Mouse (Mus musculus) liver, embryonic 12.5 days (tissue): ENCODE results near the gene Cbx7. TPM values are rescaled to one million over a fixed set of nuclear protein-coding genes. Genes with fewer than 3 reads are reported as not detected.
"Not testable (repeated sequence)": the region's sequence is repeated elsewhere in the genome, so short reads cannot be mapped to it uniquely, and the experiment has no call there.

Experiments
- ATAC-seq: fragments of 200-750 bp; cut with Nextera tagmentation; 2 replicates; pipeline ENCODE4 v1.8.0; 2017; ENCODE audit warnings: moderate number of reproducible peaks, mild to moderate bottlenecking, moderate library complexity
- H3K27ac ChIP-seq: fragments of 300-500 bp; sonication (generic); 2 replicates; pipeline ENCODE4 v1.5.1; 2016; ENCODE audit warnings: mild to moderate bottlenecking
- H3K27me3 ChIP-seq: fragments of 300-500 bp; sonication (generic); replicated peaks from 2 replicates; pipeline ENCODE4 v1.6.1; 2016; ENCODE audit warnings: mild to moderate bottlenecking, moderate library complexity
- H3K36me3 ChIP-seq: fragments of 300-500 bp; sonication (generic); 2 replicates; pipeline ENCODE4 v1.6.1; 2016; ENCODE audit warnings: mild to moderate bottlenecking, moderate library complexity
- H3K4me1 ChIP-seq: fragments of 300-500 bp; sonication (generic); 2 replicates; pipeline ENCODE4 v1.6.1; 2016
- H3K4me2 ChIP-seq: fragments of 300-500 bp; sonication (generic); 2 replicates; pipeline ENCODE4 v1.6.1; 2016; ENCODE audit warnings: mild to moderate bottlenecking, moderate library complexity
- H3K4me3 ChIP-seq: fragments of 300-500 bp; sonication (generic); 2 replicates; pipeline ENCODE4 v1.5.1; 2016; ENCODE audit warnings: mild to moderate bottlenecking, moderate library complexity
- H3K9ac ChIP-seq: fragments of 300-500 bp; sonication (generic); 2 replicates; pipeline ENCODE4 v1.6.1; 2016; ENCODE audit warnings: mild to moderate bottlenecking, moderate library complexity
- H3K9me3 ChIP-seq: fragments of 300-500 bp; sonication (generic); replicated peaks from 2 replicates; pipeline ENCODE4 v1.6.1; 2016; ENCODE audit warnings: mild to moderate bottlenecking, moderate library complexity
- WGBS: fragments of 180-500 bp; shearing (Covaris S2); methylation state at CpG from one replicate; pipeline ENCODE4 v1.1.7; 2016; ENCODE audit not compliant: insufficient replicate concordance; 5-methylcytosine and 5-hydroxymethylcytosine counted together
- polyA plus RNA-seq: library from polyadenylated mRNA; unstranded; fragments of >200 nt; fragmentation: Nextera tagmentation; extraction: Ambion mirVana; gene quantifications from 2 replicates; pipeline ENCODE4 v1.2.1, GENCODE M21; 2016

Gene Cbx7
- polyA plus RNA-seq, 1 experiment from 2014 or later = 2.0 TPM

- H3K27ac ChIP-seq = peak overlapping the region; percentile 12; the same call in 1 of the 2 replicates
- no peak for ATAC-seq
- peaks cover 19% of the 10 kb centered on the region for H3K4me1 ChIP-seq
- H3K36me3 ChIP-seq = peaks cover 79% of the 10 kb centered on the region
- H3K9me3 ChIP-seq = no peaks in the 10 kb centered on the region
- no peak overlapping the region for H3K9ac ChIP-seq
- 72% methylated on average over 6 of the region's 6 CpGs for WGBS
- no peak overlapping the region for H3K4me3 ChIP-seq
- no peak overlapping the region for H3K4me2 ChIP-seq
- no peaks in the 10 kb centered on the region for H3K27me3 ChIP-seq
These were observed 71.0 kb downstream of the Cbx7 start for GRCm38 (mm10) chr15:79899828-79900510.

DNA sequence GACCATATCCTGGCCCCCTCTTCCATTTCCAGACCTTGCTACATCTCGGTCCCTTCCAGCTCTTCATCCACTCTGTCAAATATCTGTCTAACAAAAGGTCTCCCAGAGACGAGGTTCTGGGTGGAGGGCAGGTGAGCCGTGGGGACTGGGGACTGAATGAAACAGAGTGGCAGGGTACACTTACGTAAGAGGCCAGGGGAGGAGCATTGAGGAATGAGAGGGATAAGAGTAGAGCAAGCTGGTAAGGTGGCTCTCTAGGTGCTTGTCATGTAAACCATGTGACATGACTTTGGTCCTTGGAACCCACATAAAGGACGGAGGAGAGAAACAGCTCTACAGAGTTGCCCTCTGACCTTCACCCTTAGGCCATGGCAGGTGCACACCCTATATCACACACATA lies 71.9 kb downstream of the Cbx7 start:
- ATAC-seq = no peak
- no peak overlapping the region for H3K27ac ChIP-seq
- H3K4me2 ChIP-seq = no peak overlapping the region
- WGBS = 81% methylated on average over 5 of the region's 5 CpGs
- no peak overlapping the region for H3K4me3 ChIP-seq
- no peak overlapping the region for H3K9ac ChIP-seq
- peaks cover 71% of the 10 kb centered on the region for H3K36me3 ChIP-seq
- H3K9me3 ChIP-seq = no peaks in the 10 kb centered on the region
- H3K4me1 ChIP-seq = peaks cover 29% of the 10 kb centered on the region
- H3K27me3 ChIP-seq = no peaks in the 10 kb centered on the region

DNA sequence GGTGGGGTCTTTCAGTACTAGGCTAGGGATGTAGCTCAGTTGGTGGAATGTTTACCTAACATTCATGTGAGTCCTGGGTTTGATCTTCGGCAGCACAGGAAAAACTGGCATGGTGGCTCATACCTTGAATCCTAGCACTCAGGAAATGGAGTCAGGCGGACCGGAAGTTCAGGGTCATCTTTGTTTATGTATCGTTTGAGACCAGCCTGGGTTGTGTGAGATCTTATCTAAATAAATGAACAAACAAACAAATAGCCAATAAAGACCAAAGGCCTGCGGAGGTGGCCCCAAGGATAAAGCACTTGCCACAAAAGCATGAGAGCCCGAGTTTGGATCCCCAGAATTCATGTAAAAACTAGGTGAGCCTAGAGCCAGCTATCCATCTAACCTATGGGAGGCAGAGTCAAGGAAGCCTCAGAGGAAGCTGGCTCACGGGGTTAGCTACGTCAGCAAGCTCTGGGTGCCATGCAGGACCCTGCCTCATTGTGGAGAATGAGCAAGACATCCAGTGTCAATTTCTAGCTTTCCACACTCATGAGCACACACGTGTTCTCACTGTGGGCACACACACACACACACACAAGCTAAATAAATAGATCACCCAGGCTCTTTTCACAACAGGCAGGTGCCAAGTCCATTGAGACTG lies 74.7 kb downstream of the Cbx7 start:
- WGBS = 71% methylated on average over 9 of the region's 9 CpGs

DNA sequence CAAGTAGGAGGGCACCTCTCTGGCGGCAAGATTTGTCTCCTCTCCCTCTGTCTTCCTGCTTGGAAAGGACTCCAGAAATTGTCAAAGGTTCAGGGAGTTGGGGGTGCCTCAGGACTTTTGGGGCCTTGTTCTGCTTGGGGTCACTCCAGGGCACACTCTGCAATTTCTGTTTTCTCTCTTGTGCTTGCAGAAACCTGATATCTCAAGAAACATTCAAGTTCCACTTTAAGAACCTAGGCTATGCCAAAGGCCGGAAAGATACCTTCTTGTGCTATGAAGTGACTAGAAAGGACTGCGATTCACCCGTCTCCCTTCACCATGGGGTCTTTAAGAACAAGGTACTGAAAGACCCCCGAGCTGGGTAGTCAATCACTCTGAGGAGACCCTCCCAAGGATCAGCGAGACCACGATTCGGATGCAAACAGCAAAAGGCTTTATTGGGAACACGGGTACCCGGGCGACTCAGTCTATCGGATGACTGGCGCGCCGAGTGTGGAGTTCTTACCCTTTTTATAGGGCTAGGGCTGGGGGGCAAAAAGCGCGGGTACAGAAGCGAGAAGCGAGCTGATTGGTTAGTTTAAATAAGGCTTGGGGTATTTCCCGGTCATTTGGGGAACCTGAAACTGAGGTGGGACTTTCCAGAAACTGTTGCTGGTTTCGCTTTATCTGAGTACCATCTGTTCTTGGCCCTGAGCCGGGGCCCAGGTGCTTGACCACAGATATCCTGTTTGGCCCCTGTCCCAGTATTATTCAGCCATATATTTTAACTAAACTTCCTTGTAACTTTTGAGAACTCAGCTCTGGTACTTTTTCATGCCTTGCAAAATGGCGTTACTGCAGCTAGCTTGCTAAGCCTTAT lies 75.5 kb downstream of the Cbx7 start:
- not testable (repeated sequence) for ATAC-seq, H3K27me3 ChIP-seq, H3K9me3 ChIP-seq
- 54% methylated on average over 12 of the region's 23 CpGs for WGBS
- H3K4me2 ChIP-seq = peak overlapping the region; percentile 86
- peaks cover 57% of the 10 kb centered on the region for H3K4me1 ChIP-seq
- peak overlapping the region; percentile 89 for H3K27ac ChIP-seq
- H3K9ac ChIP-seq = peak overlapping the region; percentile 57
- H3K4me3 ChIP-seq = peak overlapping the region; percentile 78
- peaks cover 39% of the 10 kb centered on the region for H3K36me3 ChIP-seq

More for the DNA sequence above, 74.7 kb downstream of the Cbx7 start:
- H3K27me3 ChIP-seq = no peaks in the 10 kb centered on the region
- peaks cover 46% of the 10 kb centered on the region for H3K36me3 ChIP-seq
- no peak overlapping the region for H3K4me3 ChIP-seq
- peak overlapping the region; percentile 31; the same call in 1 of the 2 replicates for H3K4me2 ChIP-seq
- H3K9me3 ChIP-seq = no peaks in the 10 kb centered on the region
- H3K27ac ChIP-seq = peak overlapping the region; percentile 80
- H3K4me1 ChIP-seq = peaks cover 51% of the 10 kb centered on the region
- peak overlapping the region; percentile 27; the same call in 1 of the 2 replicates for H3K9ac ChIP-seq
- no peak for ATAC-seq

DNA sequence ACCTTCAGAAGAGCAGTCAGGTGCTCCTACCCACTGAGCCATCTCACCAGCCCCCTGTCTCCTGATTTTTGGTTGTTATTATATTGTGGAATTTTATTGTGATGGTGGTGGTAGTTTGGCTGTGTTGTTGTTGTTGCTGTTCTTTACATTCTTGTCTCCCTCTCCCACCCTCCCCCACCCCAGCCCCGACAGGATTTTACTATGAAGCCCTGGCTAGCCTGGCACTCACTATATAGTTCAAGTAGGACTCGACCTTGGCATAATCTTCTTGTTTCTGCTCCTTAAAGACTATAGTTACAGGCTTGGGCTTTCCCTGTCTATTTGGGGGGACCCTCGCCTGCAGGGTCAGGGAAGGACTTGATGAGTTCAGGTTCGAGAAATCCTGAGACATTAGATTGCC lies 76.6 kb downstream of the Cbx7 start:
- no peaks in the 10 kb centered on the region for H3K27me3 ChIP-seq
- peaks cover 28% of the 10 kb centered on the region for H3K36me3 ChIP-seq
- H3K9ac ChIP-seq = peak overlapping the region; percentile 47
- H3K27ac ChIP-seq = peak overlapping the region; percentile 89
- no peak for ATAC-seq
- 44% methylated on average over 4 of the region's 4 CpGs for WGBS
- H3K4me3 ChIP-seq = peak overlapping the region; percentile 78
- H3K9me3 ChIP-seq = no peaks in the 10 kb centered on the region
- peak overlapping the region; percentile 86 for H3K4me2 ChIP-seq
- H3K4me1 ChIP-seq = peaks cover 55% of the 10 kb centered on the region

DNA sequence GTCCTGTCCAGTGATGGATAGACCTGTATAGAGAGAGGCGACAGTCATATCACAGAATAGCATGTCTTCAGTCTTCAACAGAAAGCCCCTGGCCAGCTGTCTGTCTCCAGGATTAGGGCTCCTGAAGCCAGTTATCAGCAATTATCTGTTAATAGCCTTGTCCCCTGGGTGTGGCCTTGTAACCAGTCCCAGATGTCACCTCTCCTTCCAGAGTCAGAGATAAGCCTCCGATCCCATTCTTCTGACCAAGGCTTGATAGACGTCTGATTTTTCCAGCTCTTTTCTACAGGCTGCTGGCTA lies 77.1 kb downstream of the Cbx7 start:
- Histone ChIP-seq H3K27ac (peak overlapping the region; percentile 89), H3K9me3 (no peaks in the 10 kb centered on the region), H3K4me2 (peak overlapping the region; percentile 86), H3K4me3 (peak overlapping the region; percentile 78), H3K9ac (peak overlapping the region; percentile 76), H3K27me3 (no peaks in the 10 kb centered on the region), H3K36me3 (peaks cover 22% of the 10 kb centered on the region), H3K4me1 (peaks cover 55% of the 10 kb centered on the region)
- 12% methylated on average over 3 of the region's 3 CpGs for WGBS
- peak; percentile 74 for ATAC-seq

- Histone ChIP-seq H3K4me1 (peaks cover 55% of the 10 kb centered on the region), H3K4me2 (peak overlapping the region; percentile 86), H3K4me3 (peak overlapping the region; percentile 78), H3K36me3 (peaks cover 16% of the 10 kb centered on the region), H3K9me3 (no peaks in the 10 kb centered on the region), H3K9ac (peak overlapping the region; percentile 76), H3K27me3 (no peaks in the 10 kb centered on the region), H3K27ac (peak overlapping the region; percentile 89)
- no peak for ATAC-seq
- 30% methylated on average over 15 of the region's 15 CpGs for WGBS
These were observed 77.7 kb downstream of the Cbx7 start for GRCm38 (mm10) chr15:79892995-79893823.

DNA sequence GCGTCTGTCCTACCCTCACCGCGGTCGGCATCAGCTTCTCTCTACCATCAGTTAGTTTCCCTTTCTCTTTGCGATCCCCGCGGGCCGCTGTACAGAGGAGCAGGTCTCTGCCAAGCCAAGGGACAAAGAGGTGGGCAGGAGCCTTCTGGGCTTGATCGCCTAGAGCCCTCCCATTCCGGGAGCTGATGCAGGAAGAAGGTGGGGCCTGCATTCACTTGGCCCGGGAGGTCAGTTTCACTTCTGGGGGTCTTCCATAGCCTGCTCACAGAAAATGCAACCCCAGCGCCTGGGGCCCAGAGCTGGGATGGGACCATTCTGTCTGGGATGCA lies 78.7 kb downstream of the Cbx7 start:
- peaks cover 6% of the 10 kb centered on the region for H3K36me3 ChIP-seq
- peaks cover 55% of the 10 kb centered on the region for H3K4me1 ChIP-seq
- peak overlapping the region; percentile 76 for H3K9ac ChIP-seq
- no peaks in the 10 kb centered on the region for H3K27me3 ChIP-seq
- peak; percentile 77 for ATAC-seq
- peak overlapping the region; percentile 89 for H3K27ac ChIP-seq
- 0% methylated on average over 12 of the region's 12 CpGs for WGBS
- H3K9me3 ChIP-seq = no peaks in the 10 kb centered on the region
- peak overlapping the region; percentile 78 for H3K4me3 ChIP-seq
- H3K4me2 ChIP-seq = peak overlapping the region; percentile 86

- peak; percentile 67 for ATAC-seq
- peak within 1 kb of the TSS; percentile 86 for H3K4me2 ChIP-seq
- H3K27me3 ChIP-seq = no peaks in the 10 kb centered on the region
- peak within 1 kb of the TSS; percentile 78 for H3K4me3 ChIP-seq
- peak within 1 kb of the TSS; percentile 89 for H3K27ac ChIP-seq
- H3K9me3 ChIP-seq = no peaks in the 10 kb centered on the region
- H3K9ac ChIP-seq = peak within 1 kb of the TSS; percentile 76
- H3K36me3 ChIP-seq = peaks cover 4% of the 10 kb centered on the region
- 1% methylated on average over 20 of the region's 20 CpGs for WGBS
- peaks cover 56% of the 10 kb centered on the region for H3K4me1 ChIP-seq
These were observed 79.3 kb downstream of the Cbx7 start, which contains the start of gene Apobec3 for GRCm38 (mm10) chr15:79891436-79892212. Apobec3 (plus strand) TSS chr15:79891659.

DNA sequence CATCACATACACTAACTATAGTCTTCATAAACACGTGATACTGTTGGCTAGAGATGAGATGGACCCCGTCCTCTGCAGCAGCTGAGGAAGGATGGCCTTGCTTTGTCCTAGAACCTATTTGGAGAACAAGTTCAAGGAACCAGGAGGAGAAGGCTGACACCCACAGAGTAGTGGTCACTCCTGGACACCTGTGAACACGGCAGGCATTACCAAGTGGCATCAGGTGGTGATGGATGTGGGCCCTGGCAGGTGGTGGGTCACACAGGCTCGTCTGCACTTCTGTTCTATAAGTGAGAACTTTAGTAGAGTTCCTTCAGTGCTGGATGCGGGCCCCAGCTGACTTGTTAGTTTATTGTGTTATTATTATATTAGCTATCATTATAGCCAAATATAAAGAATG lies 86.1 kb downstream of the Cbx7 start:
- Histone ChIP-seq H3K9ac (no peak overlapping the region), H3K27ac (no peak overlapping the region), H3K4me1 (peaks cover 13% of the 10 kb centered on the region), H3K9me3 (no peaks in the 10 kb centered on the region), H3K4me2 (no peak overlapping the region), H3K36me3 (no peaks in the 10 kb centered on the region), H3K27me3 (peaks cover 28% of the 10 kb centered on the region), H3K4me3 (no peak overlapping the region)
- ATAC-seq = no peak
- WGBS = 72% methylated on average over 5 of the region's 5 CpGs

GRCm38 (mm10) chr15:79883352-79883822 lies 87.5 kb downstream of the Cbx7 start:
- Histone ChIP-seq H3K9me3 (no peaks in the 10 kb centered on the region), H3K4me1 (peaks cover 13% of the 10 kb centered on the region), H3K27me3 (peaks cover 28% of the 10 kb centered on the region), H3K9ac (peak overlapping the region; percentile 66), H3K4me2 (peak overlapping the region; percentile 80), H3K36me3 (no peaks in the 10 kb centered on the region), H3K27ac (peak overlapping the region; percentile 46; the same call in 1 of the 2 replicates), H3K4me3 (peak overlapping the region; percentile 63)
- WGBS = under 1% methylated on average over 30 of the region's 30 CpGs
- peak; percentile 84 for ATAC-seq
